Mouse (Mus musculus): ENCODE data around the gene Prdm16. TPM values are rescaled to one million over a fixed set of nuclear protein-coding genes. Genes with fewer than 3 reads are reported as not detected.

Gene Prdm16
- total RNA-seq, 2 experiments from 2014 or later = 1.4 TPM; not detected in 1

DNA sequence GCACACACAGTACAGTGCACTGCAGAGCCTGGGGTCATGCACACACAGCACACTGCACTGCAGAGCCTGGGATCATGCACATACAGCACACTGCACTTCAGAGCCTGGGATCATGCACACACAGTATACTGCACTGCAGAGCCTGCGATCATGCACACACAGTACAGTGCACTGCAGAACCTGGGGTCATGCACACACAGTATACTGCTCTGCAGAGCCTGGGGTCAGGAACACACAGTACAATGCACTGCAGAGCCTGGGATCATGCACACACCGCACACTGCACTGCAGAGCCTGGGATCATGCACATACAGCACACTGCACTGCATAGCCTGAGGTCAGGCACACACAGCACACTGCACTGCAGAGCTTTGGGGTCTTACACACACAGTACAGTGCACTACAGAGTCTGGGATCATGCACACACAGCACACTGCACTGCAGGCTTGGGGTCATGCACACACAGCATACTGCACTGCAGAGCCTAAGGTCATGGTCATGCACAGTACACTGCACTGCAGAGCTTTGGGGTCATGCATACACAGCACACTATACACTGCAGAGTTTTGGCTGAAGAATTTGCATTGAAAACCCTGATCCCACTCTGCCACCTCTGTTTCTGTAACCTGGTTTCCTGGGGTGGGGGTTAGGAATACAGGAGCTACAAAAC lies 324.4 kb downstream of the Prdm16 start:
- ATAC-seq (replicated peaks; ENCODE audit: low FRiP score, poor library complexity, severe bottlenecking) = no peak

DNA sequence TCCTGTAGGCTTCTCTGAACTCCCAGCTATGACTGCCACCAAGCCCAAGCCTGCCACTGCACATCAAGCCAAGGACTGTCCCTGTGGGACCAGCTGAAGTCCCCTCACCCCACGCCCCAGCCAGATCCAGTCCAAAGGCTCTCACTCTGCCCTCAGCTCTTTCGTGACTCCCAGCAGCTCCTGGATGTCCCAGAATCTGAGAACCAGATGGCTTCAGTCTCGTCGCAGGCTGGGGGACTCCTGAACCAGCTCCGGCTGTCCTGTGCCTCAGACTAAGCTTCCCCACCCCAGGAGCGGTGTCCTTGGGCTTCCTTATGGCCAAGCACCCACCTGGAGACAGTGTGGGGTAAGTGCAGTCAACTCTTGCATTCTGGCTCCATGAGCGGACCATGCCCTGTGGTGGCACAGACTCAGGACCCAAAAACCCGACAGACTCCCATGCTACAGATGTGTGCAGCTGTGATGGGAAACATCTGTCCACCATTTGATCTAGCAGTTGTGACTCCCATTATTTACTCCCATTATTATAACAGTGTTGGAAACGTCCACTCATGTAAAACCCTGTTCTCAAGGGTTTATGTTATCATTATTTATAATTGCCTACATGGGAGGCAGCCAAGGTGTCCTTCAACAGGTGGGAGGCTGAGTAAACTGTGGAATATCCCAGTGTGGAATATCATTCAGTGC lies 326.0 kb downstream of the Prdm16 start:
- ATAC-seq (replicated peaks; ENCODE audit: low FRiP score, poor library complexity, severe bottlenecking) = no peak

DNA sequence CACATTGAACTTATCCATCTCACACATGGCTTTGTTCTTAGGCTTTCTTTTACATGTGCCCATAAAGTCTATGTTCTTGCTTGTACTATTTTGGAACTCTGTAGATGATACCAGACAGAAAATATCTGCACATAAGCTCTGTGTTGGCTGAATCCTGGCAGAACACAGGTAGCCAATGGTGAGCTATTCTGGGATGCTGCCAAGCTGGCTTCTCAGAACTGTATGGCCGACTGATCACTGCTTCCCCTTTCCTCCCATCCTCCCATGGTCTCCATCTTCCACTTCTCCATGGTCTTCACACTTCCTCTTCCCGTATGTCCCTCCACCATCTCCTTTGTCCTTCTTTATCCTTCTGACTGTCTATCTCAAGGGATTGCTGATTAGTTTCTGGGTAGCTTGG lies 327.5 kb downstream of the Prdm16 start:
- no peak for ATAC-seq (replicated peaks; ENCODE audit: low FRiP score, poor library complexity, severe bottlenecking)

DNA sequence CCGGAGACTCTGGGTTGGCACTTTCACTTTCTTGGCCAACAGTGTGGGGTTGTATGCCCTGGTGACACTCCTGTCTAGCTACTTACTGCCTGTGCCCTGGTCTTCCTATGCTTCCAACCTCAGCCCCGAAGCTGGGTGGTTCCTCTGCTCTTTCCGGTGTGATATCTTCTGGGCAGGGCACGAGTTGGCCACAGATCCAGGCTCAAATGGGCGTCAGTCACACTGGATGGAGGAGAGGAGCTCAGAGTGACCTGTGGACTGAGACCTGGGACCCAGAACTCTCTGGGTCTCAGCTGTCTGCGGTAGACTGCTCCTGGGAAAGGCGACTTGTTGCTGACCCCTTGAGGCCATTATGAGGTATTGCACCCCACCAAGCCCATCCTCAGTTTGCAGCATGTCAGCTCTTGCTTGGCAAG lies 335.2 kb downstream of the Prdm16 start, which contains the start of gene Arhgef16:
TSS of gene Arhgef16 (minus strand) at position 211 of the 416 bp plus-strand sequence.
- ATAC-seq (replicated peaks; ENCODE audit: low FRiP score, poor library complexity, severe bottlenecking) = peak; percentile 28; the same call in 1 of the 2 replicates

DNA sequence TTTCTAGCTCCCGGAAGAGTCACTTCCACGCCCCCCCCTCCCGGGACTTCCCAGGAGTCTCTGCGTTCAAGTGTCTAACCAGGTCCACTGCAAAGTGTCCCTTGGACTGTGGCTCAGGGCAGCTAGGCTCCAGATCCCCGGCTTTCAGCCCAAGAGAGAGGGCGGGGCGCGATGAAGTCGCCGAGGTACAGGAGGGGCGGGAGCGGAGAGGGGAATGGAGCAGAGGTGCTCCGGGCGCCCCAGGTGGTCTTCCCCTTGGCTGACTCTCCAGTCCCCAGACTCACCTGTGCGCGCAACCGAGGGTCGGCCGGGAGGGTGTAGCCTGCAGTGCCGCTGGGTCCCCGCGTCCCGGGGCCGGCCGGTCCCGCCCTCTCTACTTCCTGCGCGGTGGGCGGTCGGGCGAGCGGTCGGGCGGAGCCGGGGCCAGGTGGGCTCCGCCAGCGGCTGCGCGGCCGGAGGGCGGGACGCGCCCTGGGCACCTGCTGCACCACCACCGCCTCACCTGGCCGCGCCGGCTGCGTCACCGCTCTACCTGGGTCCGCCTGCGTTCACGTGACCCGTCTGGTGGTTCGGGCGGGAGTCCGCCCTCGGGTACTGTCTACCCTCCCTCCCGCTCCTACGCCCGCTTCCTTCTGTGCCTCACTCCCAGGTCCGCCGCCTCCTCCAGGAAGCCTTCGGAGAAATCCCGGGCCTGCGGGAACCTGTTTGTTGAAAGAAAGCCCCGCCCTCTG lies 337.0 kb downstream of the Prdm16 start:
- no peak for ATAC-seq (replicated peaks; ENCODE audit: low FRiP score, poor library complexity, severe bottlenecking)

DNA sequence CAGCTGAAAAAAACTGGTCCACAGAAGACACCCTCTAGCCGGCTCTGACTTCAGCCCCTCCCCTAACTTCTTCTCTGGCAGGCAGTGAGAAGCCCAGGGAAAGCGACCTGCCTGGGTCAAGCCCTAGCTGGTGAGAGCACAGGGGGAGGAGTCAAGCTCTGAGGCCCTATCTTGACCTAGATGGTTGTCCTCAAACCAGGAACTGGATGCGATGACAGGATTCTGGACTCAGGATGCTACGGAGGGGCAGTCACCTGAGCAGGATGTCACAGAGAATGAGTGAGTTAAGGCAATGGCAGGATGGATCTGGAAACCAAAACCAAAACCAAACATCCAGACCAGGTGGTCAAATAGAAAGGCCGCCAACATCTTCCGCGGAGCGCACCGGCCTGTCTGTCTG lies 338.9 kb downstream of the Prdm16 start:
- no peak for ATAC-seq (replicated peaks; ENCODE audit: low FRiP score, poor library complexity, severe bottlenecking)

DNA sequence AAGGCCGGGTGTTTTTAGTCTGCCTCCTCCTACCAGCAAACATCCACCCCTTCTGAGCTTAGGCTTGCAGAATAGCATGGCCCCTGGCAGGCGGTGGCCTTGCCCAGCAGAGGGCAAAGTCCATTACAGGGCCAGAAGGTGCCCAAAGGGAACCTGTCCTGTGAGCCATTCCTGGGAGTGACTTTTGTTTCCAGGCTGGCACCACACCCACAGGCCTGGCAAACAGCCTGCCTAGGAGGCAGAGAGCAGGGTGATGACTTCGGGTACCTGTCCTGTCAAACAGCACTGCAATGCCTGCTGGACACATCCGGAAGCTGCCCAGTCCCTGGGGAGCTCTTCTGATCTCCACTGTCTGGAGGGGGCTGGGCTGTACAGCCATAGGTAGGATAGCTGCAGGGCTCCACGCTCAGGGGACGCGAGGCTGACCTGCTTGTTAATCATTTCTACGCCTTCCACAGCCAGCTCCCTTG lies 342.4 kb downstream of the Prdm16 start:
- ATAC-seq (replicated peaks; ENCODE audit: low FRiP score, poor library complexity, severe bottlenecking) = no peak

DNA sequence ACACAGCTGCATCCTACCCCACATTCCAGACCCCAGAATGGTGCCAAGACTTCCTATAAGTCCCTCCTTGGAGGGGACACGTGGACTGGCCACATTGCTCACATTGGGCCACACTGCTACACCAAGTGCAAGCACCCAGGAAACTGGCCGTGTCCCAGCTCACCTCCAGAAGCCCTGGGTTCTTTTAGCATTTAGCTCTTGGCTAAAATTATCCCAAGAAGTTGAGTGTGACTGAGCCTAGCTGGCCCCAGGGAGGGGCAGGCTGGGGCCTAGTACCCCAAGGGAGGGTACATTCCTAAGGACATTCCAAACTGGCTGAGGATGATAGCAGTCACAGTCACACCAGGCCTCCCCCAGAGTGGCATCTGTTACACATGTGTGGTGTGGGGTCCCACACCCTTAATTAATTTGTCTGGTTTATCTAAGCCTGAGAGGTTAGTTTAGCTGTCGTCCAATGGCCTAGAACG lies 342.9 kb downstream of the Prdm16 start:
- ATAC-seq (replicated peaks; ENCODE audit: low FRiP score, poor library complexity, severe bottlenecking) = no peak

DNA sequence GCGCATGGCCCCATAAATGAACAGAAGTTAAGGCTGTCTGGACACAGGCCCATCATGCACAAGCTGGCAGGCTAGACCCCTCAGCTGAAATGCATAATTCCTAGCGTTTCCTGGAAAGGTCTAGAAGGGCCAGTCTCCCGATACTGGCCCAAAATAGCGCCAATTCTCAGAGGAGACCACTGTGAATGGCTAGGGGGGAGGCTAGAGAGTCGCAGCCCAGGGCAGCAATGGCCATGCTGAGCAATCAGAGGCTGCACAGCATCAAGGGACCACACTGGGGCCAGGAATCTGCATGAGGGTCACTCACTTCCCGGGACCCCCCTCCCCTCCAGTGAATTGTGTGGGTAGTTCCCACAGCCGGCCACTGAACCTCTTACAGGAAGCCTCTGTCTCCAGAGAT lies 353.0 kb downstream of the Prdm16 start:
- ATAC-seq (replicated peaks; ENCODE audit: low FRiP score, poor library complexity, severe bottlenecking) = no peak

DNA sequence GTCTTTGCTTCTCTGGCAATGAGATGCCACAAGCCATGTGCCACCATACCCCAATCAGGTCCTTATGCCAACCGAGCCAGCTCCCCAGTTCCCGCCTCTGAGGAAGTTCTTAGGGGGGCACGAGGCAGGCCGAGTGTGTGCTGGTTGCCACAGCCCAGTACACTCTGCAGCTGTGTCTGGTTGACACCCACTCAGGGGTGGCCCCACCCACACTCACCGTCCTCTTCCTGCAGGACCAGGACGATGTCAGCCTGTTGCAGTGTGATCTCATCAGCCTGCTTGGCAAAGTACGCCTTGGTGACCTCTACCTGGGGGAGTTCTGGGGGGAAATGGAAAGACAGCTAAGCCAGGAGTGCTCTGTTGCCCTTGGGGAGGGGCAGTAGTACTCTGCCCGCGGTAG lies 357.2 kb downstream of the Prdm16 start:
- no peak for ATAC-seq (replicated peaks; ENCODE audit: low FRiP score, poor library complexity, severe bottlenecking)

DNA sequence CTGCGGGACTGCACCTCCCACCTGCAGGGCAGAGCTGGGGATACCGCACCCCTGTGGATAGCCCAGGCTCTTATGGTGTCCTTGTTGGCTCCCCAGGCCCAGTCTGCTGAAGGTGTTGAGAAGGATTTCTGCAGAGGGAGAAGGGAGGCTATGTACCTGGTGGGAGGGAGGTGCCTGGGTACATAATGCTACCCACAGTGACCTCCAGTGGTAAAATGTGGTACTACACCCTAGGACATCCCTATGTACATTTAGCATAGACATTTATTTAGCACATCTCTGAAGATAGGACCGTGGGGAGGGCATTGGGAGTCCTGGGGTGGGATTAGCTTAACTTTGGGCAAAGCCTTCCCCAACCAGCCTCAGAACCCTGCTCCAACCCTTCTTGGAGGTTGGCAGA lies 363.7 kb downstream of the Prdm16 start:
- ATAC-seq (replicated peaks; ENCODE audit: low FRiP score, poor library complexity, severe bottlenecking) = 0 out of 2 replicates have a peak, but pooled peaks have one; percentile 27

DNA sequence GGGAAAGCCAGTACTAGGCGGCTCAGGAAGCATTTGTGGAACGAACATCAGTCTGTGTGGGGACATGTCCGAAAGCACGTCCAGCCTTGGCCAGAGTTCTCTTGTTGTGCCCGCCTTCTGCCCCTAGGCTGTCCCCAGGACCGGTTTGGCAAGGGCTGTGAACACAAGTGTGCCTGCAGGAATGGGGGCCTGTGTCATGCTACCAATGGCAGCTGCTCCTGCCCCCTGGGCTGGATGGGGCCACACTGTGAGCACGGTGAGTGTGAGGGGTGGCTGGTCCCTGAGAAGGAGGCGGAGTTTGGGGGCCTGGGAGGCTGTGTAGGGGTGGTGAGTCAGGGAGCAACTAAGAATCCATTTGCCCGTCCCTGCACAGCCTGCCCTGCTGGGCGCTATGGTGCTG lies 367.2 kb downstream of the Prdm16 start:
- ATAC-seq (replicated peaks; ENCODE audit: low FRiP score, poor library complexity, severe bottlenecking) = no peak

DNA sequence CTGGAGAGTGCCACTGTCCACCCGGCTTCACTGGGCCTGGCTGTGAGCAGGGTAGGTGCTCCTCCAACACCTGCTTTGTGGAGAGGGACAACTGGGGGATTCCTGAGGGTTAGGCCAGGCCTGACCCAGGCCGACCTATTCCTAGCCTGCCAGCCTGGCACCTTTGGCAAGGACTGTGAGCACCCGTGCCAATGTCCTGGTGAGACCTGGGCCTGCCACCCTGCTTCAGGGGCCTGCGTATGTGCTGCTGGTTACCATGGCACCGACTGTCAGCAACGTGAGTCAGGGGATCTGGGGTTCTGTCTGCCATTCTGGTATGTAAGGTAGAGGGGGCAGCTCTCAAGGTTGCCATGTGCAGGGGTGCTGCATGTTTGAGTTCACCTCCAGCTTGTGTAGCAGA lies 369.2 kb downstream of the Prdm16 start:
- ATAC-seq (replicated peaks; ENCODE audit: low FRiP score, poor library complexity, severe bottlenecking) = no peak

Other genes starting within 250 kb of the Prdm16 start
- gene Actrt2, start 31.0 kb upstream of the Prdm16 start, total RNA-seq (2015; ENCODE audit: low replicate concordance) = not detected in 2 replicates
- gene Actrt2, start 31.0 kb upstream of the Prdm16 start, total RNA-seq (2017; ENCODE audit: low replicate concordance) = not detected in 2 replicates
- not detected in 2 replicates for gene Ttc34, start 200.6 kb upstream of the Prdm16 start, total RNA-seq (2015; ENCODE audit: low replicate concordance)
- not detected in 2 replicates for gene Ttc34, start 200.6 kb upstream of the Prdm16 start, total RNA-seq (2017; ENCODE audit: low replicate concordance)
- 5.9 and 10.1 TPM in 2 replicates for gene Mmel1, start 232.7 kb upstream of the Prdm16 start, total RNA-seq (2015; ENCODE audit: low replicate concordance)
- 6.4 and 14.4 TPM in 2 replicates for gene Mmel1, start 232.7 kb upstream of the Prdm16 start, total RNA-seq (2017; ENCODE audit: low replicate concordance)